Mouse (Mus musculus): ENCODE results near the gene Spaca5. TPM values are rescaled to one million over a fixed set of nuclear protein-coding genes. Genes with fewer than 3 reads are reported as not detected.

The Spaca5 gene
- polyA plus RNA-seq (2014; fragmentation: Nextera tagmentation; extraction: Ambion mirVana): not detected in 2 replicates

DNA sequence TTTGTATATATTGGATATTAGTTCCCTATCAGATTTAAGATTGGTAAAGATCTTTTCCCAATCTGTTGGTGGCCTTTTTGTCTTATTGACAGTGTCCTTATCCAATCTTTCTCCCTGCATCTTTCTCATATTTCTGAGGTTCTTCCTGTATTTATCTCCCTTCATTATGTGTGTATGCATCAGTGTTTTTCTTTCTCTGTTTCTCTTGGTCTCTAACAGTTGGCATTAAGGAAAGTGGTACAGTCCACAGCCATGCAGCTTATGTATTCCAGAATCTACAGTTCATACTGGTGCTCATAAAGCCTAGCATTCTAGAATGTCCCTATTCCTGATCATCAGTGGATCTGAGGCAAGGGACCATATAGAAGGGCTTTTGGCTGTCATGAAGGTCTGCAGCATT, at the start of gene Spaca5:
Gene Spaca5 (plus strand): TSS at position 301 of the 400 bp plus-strand sequence.
- H3K4me3 ChIP-seq (ENCODE audit: low read depth, low read length): no peak within 1 kb of the TSS
- ATAC-seq (ENCODE audit: insufficient read depth, low FRiP score, low TSS enrichment) (no peak), DNase-seq (ENCODE audit: low spot score) (no peak)
- no peaks in the 10 kb centered on the region for H3K36me3 ChIP-seq (ENCODE audit: control insufficient read depth, insufficient read depth, low read length)
- no peaks in the 10 kb centered on the region for H3K27me3 ChIP-seq (ENCODE audit: control insufficient read depth, insufficient read depth, low read length)
- no peak within 1 kb of the TSS for H3K27ac ChIP-seq (ENCODE audit: low read depth, low read length)
- no peaks in the 10 kb centered on the region for H3K4me1 ChIP-seq (ENCODE audit: control insufficient read depth, insufficient read depth, low read length)
- H3K4me2 ChIP-seq (ENCODE audit: low read depth): no peak within 1 kb of the TSS
- no peaks in the 10 kb centered on the region for H3K9me3 ChIP-seq (ENCODE audit: control insufficient read depth, low read length)
- no peak within 1 kb of the TSS for H3K9ac ChIP-seq (ENCODE audit: low read length)

DNA sequence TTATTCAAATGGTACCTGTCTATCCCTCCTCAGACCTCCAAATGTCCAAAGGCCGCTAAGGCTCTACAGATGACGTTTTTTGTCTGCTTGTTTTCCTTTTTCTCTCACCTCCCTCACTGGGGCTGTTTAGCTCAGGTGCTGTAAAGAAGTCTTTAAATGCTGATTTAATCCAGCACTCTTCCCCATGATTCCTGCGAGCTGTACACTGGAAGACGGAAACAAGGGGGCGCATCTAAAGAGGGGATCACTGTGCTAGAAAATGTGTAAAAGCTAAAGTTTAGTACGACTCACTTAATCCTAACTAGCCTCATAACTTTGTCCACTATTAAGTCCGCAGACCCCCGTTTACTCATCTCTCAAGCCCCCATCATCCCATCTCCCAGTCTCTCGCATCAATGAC, 6.7 kb upstream of the Spaca5 start:
- Histone ChIP-seq H3K9ac (ENCODE audit: low read length) (peak overlapping the region; percentile 40), H3K27ac (ENCODE audit: low read depth, low read length) (no peak overlapping the region), H3K4me2 (ENCODE audit: low read depth) (peak overlapping the region; percentile 45), H3K27me3 (ENCODE audit: control insufficient read depth, insufficient read depth, low read length) (no peaks in the 10 kb centered on the region), H3K4me3 (ENCODE audit: low read depth, low read length) (peak overlapping the region; percentile 42), H3K9me3 (ENCODE audit: control insufficient read depth, low read length) (no peaks in the 10 kb centered on the region), H3K4me1 (ENCODE audit: control insufficient read depth, insufficient read depth, low read length) (no peaks in the 10 kb centered on the region), H3K36me3 (ENCODE audit: control insufficient read depth, insufficient read depth, low read length) (no peaks in the 10 kb centered on the region)
- 31% methylated on average over 9 of the region's 9 CpGs for WGBS
- no peak for DNase-seq (ENCODE audit: low spot score)
- ATAC-seq (ENCODE audit: insufficient read depth, low FRiP score, low TSS enrichment): no peak; the same call in 1 of the 2 replicates

DNA sequence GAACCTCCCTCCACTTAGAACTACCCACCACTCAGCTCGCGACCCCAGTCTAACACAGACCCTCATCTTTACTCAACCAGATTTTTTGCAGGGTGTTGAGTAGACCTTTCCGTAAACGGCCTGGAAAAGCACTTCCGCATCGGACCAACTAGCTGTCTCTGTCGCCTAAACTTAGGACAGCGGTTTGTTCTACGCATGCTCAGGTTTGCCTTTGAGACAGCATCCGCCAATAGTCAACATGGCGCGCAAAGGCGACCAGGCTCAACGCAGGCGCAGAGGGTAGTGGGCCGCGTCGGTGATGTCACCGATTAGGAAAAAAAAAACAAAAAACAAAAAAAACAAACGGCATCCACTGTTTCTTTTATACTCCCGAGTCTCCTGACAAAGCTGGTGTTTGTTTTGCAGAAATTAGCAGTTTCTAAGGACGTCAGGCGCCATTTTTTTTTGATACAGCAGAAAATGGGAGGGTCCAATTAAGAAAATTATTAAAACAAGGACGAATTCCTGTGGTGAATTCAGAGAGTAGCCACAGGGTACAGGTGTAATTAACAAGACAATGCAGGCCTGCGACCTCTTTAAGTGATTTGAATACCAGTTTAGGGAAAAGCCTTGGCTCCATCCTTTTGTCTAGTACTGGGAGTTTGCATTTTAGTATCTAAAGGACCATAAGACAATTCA, 6.2 kb upstream of the Spaca5 start, which contains the start of gene Zfp182:
Gene Zfp182 (minus strand): TSS at position 451 of the 678 bp plus-strand sequence.
- WGBS: 24% methylated on average over 25 of the region's 25 CpGs
- DNase-seq (ENCODE audit: low spot score): peak; percentile 75
- Histone ChIP-seq H3K4me1 (ENCODE audit: control insufficient read depth, insufficient read depth, low read length) (no peaks in the 10 kb centered on the region), H3K9ac (ENCODE audit: low read length) (peak within 1 kb of the TSS; percentile 40), H3K4me3 (ENCODE audit: low read depth, low read length) (peak within 1 kb of the TSS; percentile 42), H3K36me3 (ENCODE audit: control insufficient read depth, insufficient read depth, low read length) (no peaks in the 10 kb centered on the region), H3K9me3 (ENCODE audit: control insufficient read depth, low read length) (no peaks in the 10 kb centered on the region), H3K4me2 (ENCODE audit: low read depth) (peak within 1 kb of the TSS; percentile 45), H3K27ac (ENCODE audit: low read depth, low read length) (no peak within 1 kb of the TSS), H3K27me3 (ENCODE audit: control insufficient read depth, insufficient read depth, low read length) (no peaks in the 10 kb centered on the region)
- ATAC-seq (ENCODE audit: insufficient read depth, low FRiP score, low TSS enrichment): peak; percentile 94

GRCm38 (mm10) chrX:21062544-21062890, 5.7 kb upstream of the Spaca5 start:
- Histone ChIP-seq H3K9me3 (ENCODE audit: control insufficient read depth, low read length) (no peaks in the 10 kb centered on the region), H3K9ac (ENCODE audit: low read length) (no peak overlapping the region), H3K4me1 (ENCODE audit: control insufficient read depth, insufficient read depth, low read length) (no peaks in the 10 kb centered on the region), H3K4me3 (ENCODE audit: low read depth, low read length) (peak overlapping the region; percentile 42; the same call in 1 of the 2 replicates), H3K27ac (ENCODE audit: low read depth, low read length) (no peak overlapping the region), H3K36me3 (ENCODE audit: control insufficient read depth, insufficient read depth, low read length) (no peaks in the 10 kb centered on the region), H3K4me2 (ENCODE audit: low read depth) (peak overlapping the region; percentile 33), H3K27me3 (ENCODE audit: control insufficient read depth, insufficient read depth, low read length) (no peaks in the 10 kb centered on the region)
- ATAC-seq (ENCODE audit: insufficient read depth, low FRiP score, low TSS enrichment): peak; percentile 35; the same call in 1 of the 2 replicates
- no peak for DNase-seq (ENCODE audit: low spot score)
- WGBS: 65% methylated on average over 3 of the region's 3 CpGs

DNA sequence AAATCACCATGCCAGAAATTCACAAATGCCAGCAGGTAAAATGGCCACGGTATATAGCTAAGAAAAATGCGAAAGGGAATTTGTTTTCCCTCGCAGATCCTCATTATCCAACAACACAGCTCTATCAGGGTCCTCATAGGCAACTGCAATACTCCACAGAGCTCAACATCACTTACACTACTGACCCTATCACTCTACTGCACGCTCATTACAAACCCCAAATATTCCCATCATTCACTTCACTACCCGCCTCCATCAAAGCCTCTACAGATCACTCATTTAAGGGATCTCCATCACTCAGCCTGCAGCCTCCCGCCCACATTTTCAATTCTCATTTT, 20.4 kb downstream of the Spaca5 start:
- H3K9ac ChIP-seq (ENCODE audit: low read length): peak overlapping the region; percentile 33
- no peaks in the 10 kb centered on the region for H3K27me3 ChIP-seq (ENCODE audit: control insufficient read depth, insufficient read depth, low read length)
- H3K4me3 ChIP-seq (ENCODE audit: low read depth, low read length): peak overlapping the region; percentile 39
- H3K4me2 ChIP-seq (ENCODE audit: low read depth): peak overlapping the region; percentile 42
- H3K4me1 ChIP-seq (ENCODE audit: control insufficient read depth, insufficient read depth, low read length): no peaks in the 10 kb centered on the region
- no peaks in the 10 kb centered on the region for H3K36me3 ChIP-seq (ENCODE audit: control insufficient read depth, insufficient read depth, low read length)
- no peak overlapping the region for H3K27ac ChIP-seq (ENCODE audit: low read depth, low read length)
- H3K9me3 ChIP-seq (ENCODE audit: control insufficient read depth, low read length): no peaks in the 10 kb centered on the region
- 27% methylated on average over 6 of the region's 6 CpGs for WGBS
- no peak for DNase-seq (ENCODE audit: low spot score)
- ATAC-seq (ENCODE audit: insufficient read depth, low FRiP score, low TSS enrichment): peak; percentile 52

DNA sequence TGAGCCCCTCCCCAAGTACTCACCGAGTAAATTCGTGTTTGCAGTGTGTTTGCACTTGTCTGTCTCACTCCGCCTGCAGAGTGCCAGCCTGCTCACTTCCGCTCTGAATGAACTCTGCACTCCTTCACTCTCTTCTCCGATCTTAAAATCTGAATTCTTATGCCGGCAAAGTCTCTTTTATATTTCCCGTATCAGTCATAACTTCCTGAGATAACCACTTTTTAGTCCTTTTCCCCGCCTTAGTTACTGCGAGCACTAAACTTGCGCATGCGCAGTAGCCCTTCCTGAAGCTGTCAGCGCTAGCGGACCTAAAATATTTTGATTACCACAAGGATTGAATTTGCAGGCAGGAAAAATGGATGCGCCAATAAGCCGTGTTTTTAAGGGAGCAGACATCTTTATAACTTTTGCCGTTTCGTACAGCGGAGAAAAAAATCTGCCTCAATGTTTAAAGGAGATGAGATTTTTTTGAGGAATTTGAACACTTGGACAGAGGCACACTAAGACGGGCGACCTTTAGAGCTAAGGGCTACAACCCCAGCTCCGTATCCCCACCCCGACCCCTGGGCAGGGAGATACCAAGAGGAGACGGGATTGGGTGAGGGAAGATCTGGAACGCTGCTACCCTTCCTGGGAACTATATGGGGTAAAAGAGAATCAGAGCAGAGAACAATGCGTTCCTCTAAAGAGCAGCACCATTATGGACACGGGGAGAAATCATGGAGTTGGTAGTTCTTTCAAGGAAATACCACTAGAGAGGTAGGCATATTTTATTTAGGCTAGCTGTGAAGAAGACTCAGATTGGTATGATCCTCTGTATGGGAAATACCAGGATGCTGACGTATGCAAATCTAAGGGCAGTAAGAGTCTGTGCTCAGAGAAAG, 21.0 kb downstream of the Spaca5 start, which contains the start of gene Zfp300:
Gene Zfp300 (minus strand): TSS at position 545 of the 884 bp plus-strand sequence.
- Histone ChIP-seq H3K27me3 (ENCODE audit: control insufficient read depth, insufficient read depth, low read length) (no peaks in the 10 kb centered on the region), H3K9me3 (ENCODE audit: control insufficient read depth, low read length) (no peaks in the 10 kb centered on the region), H3K36me3 (ENCODE audit: control insufficient read depth, insufficient read depth, low read length) (no peaks in the 10 kb centered on the region), H3K27ac (ENCODE audit: low read depth, low read length) (0 out of 2 replicates have a peak within 1 kb of the TSS, but pooled peaks have one; percentile 8), H3K4me2 (ENCODE audit: low read depth) (peak within 1 kb of the TSS; percentile 42), H3K9ac (ENCODE audit: low read length) (peak within 1 kb of the TSS; percentile 42), H3K4me3 (ENCODE audit: low read depth, low read length) (peak within 1 kb of the TSS; percentile 39), H3K4me1 (ENCODE audit: control insufficient read depth, insufficient read depth, low read length) (no peaks in the 10 kb centered on the region)
- WGBS: 25% methylated on average over 27 of the region's 27 CpGs
- peak; percentile 90 for ATAC-seq (ENCODE audit: insufficient read depth, low FRiP score, low TSS enrichment)
- peak; percentile 72 for DNase-seq (ENCODE audit: low spot score)

DNA sequence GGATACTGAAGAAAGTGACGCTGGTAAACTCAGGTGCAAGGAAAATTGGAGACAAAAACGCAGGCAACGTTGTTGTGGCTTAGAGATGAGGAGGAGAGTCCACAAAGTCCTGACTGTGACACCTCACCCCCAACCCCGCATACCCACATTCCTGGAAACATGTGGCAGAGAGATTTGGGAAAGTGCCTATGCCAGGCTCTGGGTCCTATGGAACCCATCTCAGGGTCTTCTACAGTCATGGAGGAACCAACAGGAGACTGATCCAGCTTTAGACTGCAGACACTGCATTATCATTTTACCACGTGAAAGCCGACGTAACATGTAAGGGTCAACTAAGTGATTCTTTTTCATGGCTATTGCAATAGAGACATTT, 21.6 kb downstream of the Spaca5 start:
- no peaks in the 10 kb centered on the region for H3K4me1 ChIP-seq (ENCODE audit: control insufficient read depth, insufficient read depth, low read length)
- DNase-seq (ENCODE audit: low spot score): no peak
- WGBS: 52% methylated on average over 7 of the region's 7 CpGs
- no peak overlapping the region for H3K27ac ChIP-seq (ENCODE audit: low read depth, low read length)
- H3K27me3 ChIP-seq (ENCODE audit: control insufficient read depth, insufficient read depth, low read length): no peaks in the 10 kb centered on the region
- H3K9me3 ChIP-seq (ENCODE audit: control insufficient read depth, low read length): no peaks in the 10 kb centered on the region
- no peak for ATAC-seq (ENCODE audit: insufficient read depth, low FRiP score, low TSS enrichment)
- peak overlapping the region; percentile 42 for H3K4me2 ChIP-seq (ENCODE audit: low read depth)
- H3K36me3 ChIP-seq (ENCODE audit: control insufficient read depth, insufficient read depth, low read length): no peaks in the 10 kb centered on the region
- no peak overlapping the region for H3K9ac ChIP-seq (ENCODE audit: low read length)
- peak overlapping the region; percentile 39 for H3K4me3 ChIP-seq (ENCODE audit: low read depth, low read length)

DNA sequence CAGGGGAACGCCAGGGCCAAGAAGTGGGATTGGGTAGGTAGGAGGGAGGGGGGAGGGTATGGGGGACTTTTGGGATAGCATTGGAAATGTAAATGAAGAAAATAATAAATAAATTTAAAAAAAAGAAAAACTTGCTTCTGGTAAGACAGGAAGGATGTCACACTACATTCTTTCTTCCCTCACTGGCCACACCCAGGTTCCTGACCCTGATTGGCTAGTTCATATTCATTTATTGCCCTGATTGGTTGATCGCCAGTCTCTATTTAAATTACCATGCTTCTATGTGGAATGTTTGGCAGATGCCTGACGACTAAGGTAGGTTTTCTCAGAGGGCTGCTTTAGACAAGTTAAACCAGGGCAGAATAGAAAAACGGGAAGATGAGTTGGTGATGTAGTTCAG, 47.3 kb downstream of the Spaca5 start, which contains the start of gene Ssxa1:
Gene Ssxa1 (plus strand): TSS at position 301 of the 400 bp plus-strand sequence.
- WGBS: 81% methylated on average over 4 of the region's 4 CpGs
- H3K36me3 ChIP-seq (ENCODE audit: control insufficient read depth, insufficient read depth, low read length): no peaks in the 10 kb centered on the region
- no peak within 1 kb of the TSS for H3K9ac ChIP-seq (ENCODE audit: low read length)
- DNase-seq (ENCODE audit: low spot score): no peak
- H3K27ac ChIP-seq (ENCODE audit: low read depth, low read length): no peak within 1 kb of the TSS
- no peaks in the 10 kb centered on the region for H3K4me1 ChIP-seq (ENCODE audit: control insufficient read depth, insufficient read depth, low read length)
- no peak for ATAC-seq (ENCODE audit: insufficient read depth, low FRiP score, low TSS enrichment)
- H3K27me3 ChIP-seq (ENCODE audit: control insufficient read depth, insufficient read depth, low read length): no peaks in the 10 kb centered on the region
- no peak within 1 kb of the TSS for H3K4me3 ChIP-seq (ENCODE audit: low read depth, low read length)
- no peaks in the 10 kb centered on the region for H3K9me3 ChIP-seq (ENCODE audit: control insufficient read depth, low read length)
- no peak within 1 kb of the TSS for H3K4me2 ChIP-seq (ENCODE audit: low read depth)

Measured in neural tube, embryonic 11.5 days (tissue).